Mouse (Mus musculus): Measurements from ENCODE around the gene Herc3.
"Not testable (repeated sequence)": the region's sequence is repeated elsewhere in the genome, so short reads cannot be mapped to it uniquely, and the experiment has no call there.

Gene Herc3

DNA sequence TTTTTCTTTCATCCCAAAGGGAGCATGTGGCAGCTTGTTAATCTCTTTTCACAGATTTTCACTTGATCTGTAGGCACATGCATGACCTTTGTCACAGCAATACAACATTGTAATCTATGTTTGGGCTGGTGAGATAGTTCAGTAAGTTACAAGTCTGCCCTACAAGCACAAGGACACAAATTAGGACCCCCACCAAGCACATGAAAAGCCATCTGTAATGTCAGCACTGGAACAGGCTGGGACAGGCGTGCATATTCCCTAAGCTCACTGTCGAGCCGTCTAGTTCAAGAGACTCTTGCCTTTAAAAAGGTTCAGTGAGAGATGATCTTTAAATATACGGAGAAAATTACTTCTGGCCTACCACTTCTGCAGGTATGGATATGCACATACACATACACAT is 28.3 kb downstream of the Herc3 start:
- no peak for DNase-seq (ENCODE audit: low spot score in 2 of 2)

DNA sequence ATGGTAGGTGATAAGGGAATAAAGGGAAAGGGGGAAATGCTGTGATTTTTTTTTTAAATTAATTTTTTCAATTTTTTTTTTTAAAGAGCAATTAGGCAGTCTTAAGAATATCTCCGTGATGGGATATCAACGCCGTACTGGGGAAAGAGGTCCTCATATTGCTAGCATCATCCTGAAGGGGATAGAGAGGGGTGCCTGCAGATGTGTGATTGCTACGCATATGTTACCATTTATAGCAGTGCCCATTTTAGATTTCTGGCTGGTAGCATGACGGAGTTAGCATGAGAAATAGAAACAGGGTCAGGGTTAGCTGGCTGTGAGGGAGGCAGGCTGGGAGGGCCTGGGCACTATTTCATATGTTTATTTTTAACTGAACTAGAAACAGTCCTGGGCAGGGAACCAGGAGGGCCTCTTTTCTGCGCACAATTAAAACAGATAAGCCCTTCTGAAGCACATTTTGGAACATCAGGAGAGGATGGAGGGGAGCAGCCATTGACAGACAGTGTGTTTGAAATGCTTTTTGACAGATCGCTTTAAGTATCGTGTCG is 31.3 kb downstream of the Herc3 start:
- DNase-seq (ENCODE audit: low spot score in 2 of 2): no peak

DNA sequence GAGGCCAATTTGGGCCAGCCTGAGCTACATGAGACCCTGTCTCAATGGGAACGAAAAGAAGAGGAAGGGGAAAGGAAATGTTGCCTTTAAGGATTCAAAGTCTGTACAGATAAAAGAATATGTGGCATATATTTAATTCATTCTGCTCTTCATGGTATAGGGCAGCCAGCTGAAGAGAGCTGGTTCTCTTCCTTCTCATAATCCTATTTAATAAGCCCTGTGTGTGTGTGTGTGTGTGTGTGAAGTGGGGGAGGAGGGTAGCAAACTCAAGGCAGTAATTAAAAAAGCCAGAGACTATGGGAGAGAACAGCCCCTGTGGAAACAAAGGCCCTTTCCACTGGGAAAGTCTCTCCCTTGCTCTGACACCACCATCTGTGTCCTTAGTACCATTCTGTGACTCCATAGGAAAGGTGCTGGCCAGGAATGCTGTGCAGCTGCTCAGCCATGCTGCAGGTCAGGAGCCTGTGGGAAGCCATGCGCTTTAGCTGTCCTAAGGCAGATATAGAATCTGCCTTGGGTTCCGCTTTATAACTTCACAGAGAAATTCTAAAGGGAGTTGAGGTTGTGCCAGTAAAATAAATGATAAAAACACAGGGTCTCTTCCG is 32.5 kb downstream of the Herc3 start:
- DNase-seq (ENCODE audit: low spot score in 2 of 2): no peak

DNA sequence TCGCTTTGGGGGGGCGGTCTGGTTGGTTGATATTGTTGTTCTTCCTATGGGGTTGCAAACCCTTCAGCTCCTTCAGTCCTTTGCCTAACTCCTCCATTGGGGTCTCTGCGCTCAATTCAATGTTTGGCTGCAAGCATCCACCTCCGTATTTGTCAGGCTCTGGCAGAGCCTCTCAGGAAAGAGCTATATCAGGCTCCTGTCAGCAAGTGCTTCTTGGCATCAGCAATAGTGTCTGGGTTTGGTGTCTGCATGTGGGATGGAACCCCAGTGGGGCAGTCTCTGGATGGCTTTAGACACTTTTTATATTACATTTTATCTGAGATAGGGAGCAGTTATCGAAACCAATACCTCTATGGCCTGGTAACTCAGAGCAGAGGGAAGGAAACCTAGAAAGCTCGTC is 36.6 kb downstream of the Herc3 start:
- DNase-seq (ENCODE audit: low spot score in 2 of 2): not testable (repeated sequence)

DNA sequence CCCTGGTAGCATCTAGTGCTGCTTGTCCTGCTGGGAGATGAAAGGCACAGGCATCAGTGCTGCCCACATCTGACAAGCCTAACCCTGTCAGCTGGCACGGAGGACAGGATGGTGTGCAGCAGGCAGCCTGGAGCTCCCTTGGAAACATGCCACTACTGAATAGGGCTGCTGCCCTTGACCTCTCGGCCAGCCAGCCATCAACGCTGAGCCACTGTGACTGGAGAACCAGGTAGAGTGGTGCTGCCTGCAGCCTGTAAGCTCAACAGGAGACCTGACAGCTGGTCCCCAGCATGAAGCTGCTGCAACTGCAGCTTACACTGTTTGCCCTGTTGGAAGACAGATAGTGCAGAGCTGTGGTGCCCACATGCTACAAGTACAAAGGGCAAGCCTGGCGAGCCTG is 48.3 kb downstream of the Herc3 start:
- DNase-seq (ENCODE audit: low spot score in 2 of 2): no peak

DNA sequence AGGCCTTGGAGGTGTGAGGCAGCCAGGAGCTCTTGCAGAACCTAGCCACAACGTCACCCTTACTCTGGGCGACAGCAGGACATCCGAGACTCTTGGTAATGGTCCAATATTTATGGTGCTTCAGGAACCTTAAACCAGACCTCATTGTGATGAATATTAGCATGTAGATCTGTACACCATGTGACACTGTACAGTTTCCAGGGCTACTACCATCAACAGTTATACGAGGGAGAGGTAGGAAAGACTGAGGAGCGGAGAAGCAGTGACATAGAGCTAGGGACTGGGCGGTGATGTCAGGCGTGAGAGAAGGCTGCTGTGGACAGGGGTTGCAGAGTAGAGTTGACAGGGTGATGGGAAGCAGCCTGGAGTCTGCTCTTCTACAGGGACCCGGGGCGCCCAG is 48.7 kb downstream of the Herc3 start:
- DNase-seq (ENCODE audit: low spot score in 2 of 2): no peak

DNA sequence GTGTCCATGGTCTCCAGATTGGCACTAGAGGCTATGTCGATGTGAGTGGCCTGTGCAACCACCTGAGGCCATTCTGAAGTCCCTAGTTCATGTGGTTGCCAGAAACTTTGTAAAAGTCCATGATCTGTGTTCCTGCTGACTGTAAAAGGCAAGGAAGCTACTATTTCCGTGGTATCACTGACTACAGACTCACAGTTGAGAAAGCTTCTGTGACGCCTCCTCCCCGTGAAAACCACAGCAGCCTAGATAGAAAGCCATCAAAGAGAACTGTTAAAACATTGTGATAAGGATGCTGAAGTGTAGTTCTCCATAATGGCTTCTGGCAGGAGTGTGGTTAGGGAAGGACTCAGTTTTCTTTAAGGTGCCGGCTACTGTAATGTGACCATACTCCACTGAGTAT is 49.6 kb downstream of the Herc3 start:
- DNase-seq (ENCODE audit: low spot score in 2 of 2): no peak

DNA sequence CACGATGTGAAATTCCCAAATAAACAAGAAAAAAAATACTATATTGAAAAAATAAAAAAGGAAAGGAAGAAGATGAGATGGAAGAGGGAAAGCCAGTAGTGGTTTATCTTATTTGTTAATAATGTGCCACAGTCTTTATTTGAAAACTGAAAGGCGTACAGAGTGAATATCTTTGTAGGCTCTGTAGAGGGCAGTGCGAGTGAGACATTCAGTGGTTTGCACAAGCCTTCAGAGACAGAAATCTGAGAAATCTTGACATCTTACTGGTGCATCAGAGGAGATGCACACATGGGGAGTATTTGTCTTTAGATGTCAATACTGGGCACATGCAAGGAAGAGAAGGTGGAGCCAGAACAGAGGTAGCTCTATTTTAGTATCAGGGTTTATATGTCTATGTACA is 50.1 kb downstream of the Herc3 start:
- DNase-seq (ENCODE audit: low spot score in 2 of 2): no peak

DNA sequence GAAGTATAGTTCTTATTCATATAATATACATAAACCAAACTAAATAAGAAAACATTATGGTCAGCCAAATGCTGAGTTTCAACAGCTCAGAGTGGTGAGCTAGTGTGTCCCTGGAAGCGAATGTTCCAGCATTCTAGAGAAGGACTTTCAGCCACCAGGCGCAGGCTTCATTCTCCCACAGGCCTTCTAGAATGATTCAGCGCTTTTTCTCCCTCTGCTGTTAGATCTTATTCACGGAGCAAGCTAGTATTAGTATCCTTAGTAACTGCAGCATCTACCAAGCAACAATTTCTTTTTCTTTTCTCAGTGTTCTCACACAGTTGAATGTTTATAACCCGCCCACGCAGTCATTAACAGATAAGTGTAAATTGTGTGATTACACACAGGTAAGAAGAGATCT is 51.0 kb downstream of the Herc3 start:
- DNase-seq (ENCODE audit: low spot score in 2 of 2): no peak

DNA sequence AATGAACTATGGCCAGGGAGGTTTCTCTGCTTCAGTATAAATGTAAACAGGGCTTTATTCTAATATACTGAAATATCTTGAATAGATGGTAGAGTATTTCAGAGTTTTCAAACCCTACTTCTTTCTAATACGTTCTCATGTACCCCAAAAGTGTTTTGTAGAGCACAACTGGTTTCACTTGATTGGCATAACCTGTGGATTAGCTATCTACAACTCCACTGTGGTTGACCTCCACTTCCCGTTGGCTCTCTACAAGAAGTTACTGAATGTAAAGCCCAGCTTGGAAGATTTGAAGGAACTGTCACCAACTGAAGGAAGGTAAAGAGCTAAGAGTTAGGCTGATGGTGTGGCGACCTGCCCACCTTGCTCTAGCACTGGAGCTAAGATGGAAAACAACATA is 58.7 kb downstream of the Herc3 start:
- no peak for DNase-seq (ENCODE audit: low spot score in 2 of 2)

DNA sequence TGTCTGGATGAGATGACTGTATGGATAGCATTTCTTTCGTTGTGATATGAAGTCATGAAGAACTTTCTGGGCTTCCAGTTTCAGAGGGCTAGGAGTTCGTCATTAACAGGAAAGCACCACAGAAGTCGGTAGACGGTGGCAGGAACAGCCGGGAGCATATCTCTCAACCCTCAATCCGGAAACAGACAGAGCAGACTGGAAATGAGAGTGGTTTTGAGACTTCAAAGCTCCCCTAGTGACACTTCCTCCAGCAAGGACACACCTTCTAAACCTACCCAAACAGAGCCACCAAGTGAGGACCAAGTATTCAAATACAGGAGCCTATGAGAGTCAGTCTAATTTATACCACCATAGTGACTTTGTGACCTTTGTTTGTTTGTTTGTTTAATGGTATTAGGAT is 62.0 kb downstream of the Herc3 start:
- no peak for DNase-seq (ENCODE audit: low spot score in 2 of 2)

DNA sequence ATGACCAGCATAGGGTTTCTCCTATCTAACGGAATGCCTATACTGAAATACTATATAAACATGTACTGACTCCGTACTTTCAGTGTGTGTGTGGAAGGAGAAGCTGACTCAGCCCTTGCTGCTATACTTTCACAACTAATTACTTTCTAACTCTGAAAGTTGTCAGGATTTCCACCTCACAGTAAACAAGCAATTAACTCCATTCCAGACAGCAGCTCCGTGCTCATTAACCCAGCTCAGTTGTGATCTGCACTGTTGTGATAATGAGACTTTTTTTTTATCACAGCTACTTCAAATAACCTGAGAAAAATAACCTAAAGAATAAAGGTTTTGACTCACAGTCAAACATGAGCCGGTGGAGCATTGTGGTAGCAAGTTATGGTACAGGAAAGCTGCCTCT is 63.7 kb downstream of the Herc3 start:
- DNase-seq (ENCODE audit: low spot score in 2 of 2): no peak

DNA sequence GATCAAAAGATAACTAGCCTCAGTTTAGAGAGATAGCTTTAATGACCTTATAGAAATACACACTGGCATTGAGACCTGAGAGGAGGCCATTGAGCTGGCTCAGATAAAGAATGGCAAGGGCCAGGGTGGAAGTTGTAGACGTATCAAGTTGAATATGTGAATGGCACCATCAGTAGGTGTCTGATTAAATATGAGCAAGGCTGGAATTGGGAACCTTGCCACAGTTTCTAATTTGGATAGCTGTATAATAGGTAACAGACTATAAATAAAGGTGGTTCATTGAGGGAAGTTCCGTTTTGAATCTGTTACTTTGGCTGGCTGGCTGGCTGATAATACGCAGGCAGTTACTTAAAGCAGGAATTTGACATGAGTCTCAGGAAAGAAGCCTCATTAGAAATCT is 65.4 kb downstream of the Herc3 start:
- DNase-seq (ENCODE audit: low spot score in 2 of 2): no peak

DNA sequence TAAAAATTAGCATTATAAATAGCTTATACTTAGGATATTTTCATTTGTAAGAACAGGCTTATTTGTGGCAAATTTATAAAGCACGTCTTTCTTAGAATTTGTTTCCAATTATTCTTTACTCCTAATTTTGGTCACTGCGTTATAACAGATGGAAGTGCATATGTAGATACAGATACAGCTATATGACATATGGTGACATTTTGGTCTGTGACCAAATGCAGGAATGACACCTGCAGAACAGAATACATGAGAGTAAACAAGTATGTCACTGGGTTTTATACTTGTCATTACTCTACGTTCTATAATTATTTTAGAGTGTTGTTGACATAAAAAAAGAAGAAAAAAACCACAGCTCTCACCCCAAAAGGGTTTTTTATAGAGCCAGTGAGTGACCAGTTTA is 67.8 kb downstream of the Herc3 start:
- no peak for DNase-seq (ENCODE audit: low spot score in 2 of 2)

DNA sequence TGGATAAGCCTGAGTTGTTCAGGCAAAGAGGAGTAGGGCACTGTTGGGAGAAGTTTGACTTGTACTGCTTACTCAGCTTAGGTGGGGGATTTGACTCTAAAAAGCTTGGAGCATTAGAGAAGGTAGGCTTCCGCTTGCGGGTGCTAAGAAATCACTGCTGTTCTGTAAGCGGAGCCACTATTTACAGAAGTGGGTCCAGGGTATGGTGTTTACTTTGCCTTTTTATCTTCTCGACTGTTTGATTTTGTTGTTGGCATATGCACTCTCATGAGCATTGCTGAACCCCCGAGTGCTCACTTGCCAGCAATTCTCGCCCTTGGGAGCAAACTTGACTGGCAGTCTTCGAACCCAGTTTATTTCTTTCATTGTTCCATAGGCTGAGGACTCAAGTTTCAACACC is 69.3 kb downstream of the Herc3 start:
- no peak for DNase-seq (ENCODE audit: low spot score in 2 of 2)

DNA sequence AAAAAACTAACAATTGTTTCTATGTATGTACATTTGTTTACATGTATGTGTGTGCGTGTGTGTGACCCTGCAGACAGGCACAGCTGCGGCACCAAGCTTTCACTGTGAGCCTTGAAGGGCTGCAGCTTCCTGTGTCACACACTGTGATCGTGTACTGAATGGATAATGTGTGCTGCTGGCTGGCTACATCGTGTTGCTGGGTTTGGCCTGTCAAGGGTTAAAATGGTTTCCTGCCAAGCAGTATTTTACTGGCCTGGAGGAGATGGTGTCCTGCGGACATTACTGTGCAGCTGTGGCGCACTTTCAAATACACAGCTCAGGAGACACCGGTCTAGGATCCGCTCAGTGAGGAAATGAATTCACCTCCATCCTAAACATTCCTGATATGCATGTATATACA is 71.9 kb downstream of the Herc3 start:
- DNase-seq (ENCODE audit: low spot score in 2 of 2): peak; percentile 31 to 53

DNA sequence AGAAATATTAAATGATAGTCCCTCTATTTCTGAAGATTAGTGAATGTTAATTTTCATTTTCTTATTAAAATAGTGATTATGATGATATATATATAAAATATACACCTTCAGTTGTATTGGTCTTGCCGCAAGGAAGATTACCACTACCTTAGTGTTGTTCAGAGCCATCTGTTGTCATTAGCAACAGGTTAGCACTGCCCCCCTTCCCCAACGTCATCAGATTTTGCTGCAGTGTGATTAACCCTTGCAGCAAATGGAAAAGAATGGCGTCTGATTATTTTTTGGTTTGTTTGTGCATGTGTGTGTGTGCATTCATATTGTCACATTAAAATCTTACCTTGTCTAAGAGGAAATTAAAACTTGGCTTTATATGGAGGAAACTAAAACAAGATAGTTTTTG is 73.3 kb downstream of the Herc3 start:
- no peak for DNase-seq (ENCODE audit: low spot score in 2 of 2)

DNA sequence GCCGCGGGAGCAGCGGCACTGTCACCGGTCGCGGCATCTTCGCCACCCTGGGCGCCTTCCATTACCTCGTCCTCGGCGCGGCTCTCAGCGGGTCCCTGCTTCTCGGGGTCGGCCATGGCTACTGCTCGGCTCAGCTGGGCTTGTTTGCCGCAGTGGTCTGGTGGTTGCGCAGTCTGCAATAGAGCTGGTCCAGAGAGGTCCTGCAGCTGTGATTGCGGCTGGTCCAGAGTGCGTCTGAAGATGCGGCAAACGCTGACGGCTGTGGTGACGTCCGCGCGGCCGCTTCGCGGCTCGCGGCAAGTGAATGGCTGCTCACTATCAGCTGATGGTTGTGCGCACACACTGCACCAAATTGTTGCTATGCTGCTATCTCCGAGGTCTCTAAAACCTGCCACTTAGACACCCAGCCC is 75.6 kb downstream of the Herc3 start, which contains the start of gene Nap1l5:
Nap1l5 (minus strand) TSS at position 225 of the 410 bp plus-strand sequence.
- DNase-seq (ENCODE audit: low spot score in 2 of 2): peak; percentile 61 to 77

DNA sequence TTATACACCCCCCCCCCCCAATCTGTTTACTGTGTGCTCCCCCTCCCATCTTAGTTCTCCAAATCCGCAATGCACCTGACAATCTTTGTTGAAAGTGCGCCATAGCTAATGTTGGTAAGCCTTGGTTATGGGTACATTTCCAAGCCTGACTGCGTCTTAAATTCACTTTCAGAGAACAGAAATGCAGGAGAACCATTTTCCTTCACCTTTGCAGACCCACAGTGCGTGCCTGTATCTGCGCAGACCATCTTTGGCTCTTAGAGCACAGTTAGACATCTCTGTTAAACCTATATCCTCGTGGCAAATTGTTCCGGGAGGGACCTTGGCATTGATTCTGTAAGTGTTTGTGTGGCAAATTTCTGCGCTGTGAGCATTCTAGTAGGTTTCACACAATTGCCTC is 76.1 kb downstream of the Herc3 start:
- DNase-seq (ENCODE audit: low spot score in 2 of 2): no peak

DNA sequence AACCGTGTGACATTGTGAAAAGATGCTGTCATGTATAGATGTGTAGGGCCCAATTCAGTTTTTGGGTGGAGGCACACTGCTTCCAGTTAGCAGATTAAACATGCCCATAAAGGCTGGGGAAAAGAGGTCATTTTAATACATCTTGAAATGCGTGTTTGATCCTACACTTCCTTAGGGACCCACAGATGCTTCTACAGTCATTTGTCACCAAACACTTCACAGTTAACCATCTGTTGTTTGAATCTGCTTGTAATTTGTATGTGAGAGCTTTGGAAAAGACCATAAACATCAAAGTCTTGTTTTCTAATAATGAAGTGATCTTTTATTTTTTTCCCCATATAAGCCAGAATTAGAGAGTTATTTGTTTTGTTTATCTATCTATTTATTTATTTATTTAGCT is 76.5 kb downstream of the Herc3 start:
- DNase-seq (ENCODE audit: low spot score in 2 of 2): no peak

DNA sequence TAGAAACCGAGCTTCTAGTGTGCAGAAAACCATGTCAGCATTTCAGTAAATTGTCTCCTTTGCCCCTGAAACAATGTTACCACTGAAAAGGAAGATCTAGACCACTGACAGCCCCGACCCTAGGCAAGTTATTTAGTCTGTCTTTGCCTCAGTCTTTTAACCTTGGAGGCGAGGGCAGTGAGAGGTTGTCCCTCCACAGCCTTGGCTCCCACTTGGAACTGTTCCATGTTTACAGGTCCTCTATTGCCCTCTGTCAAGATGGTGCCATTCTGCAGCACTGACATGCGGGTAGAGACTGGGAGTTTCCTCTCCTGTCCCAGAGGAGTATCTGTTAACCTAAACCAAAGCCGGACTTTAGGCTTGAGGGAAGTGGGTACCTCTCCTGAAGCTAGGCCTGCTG is 81.6 kb downstream of the Herc3 start:
- DNase-seq (ENCODE audit: low spot score in 2 of 2): no peak

DNA sequence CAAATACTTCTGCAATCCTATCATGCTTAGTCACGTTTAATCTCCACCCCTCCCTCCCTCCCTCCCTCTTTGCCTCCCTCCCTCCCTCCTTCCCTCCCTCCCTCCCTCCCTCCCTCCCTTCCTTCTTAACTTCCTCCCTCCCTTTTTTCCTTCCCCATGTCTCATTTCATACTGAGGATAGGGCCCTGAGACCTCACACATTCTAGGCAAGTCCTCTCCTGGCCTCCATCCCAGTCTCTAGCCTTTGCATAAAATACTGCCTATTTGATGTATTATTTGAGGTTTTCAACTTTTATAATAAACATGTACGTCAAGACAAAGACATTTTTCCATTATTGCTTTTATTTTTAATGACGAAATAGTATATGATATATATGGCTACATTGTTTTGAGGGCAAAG is 82.3 kb downstream of the Herc3 start:
- no peak for DNase-seq (ENCODE audit: low spot score in 2 of 2)

DNA sequence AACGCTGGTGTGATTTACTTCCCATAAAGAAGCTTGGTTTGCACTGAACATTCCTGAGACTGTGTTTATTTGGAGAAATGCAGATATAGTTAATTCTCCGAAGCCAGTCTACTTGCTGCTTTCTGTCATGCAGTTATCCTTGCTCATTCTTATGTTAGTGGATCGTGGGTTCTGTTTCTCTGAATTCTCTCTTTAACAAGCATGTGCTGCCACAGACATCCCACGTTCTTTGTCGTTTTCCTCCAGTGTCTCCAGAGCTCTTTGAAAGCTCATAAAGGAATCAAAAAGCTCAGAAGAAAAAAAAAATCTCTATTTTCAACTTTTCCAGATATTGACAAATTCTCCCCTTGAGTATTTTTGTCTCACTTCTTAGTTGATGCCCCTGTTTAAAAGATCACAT is 82.7 kb downstream of the Herc3 start:
- DNase-seq (ENCODE audit: low spot score in 2 of 2): no peak

DNA sequence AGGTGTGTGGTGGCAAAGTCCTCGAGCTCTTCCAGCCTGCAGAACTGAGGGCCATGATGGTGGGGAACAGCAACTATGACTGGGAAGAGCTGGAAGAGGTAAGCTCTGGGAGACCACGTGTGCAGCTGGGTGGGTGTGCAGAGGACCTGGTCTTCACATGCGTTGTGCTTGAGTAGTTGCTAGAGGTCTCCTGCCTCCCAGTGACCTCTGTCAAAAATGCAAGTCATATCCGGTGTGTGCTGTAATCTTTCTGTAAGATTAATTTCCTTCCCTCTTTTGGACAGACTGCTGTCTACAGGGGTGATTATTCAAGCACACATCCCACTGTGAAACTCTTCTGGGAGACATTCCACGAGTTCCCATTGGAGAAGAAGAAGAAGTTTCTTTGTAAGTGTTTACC is 85.2 kb downstream of the Herc3 start:
- DNase-seq (ENCODE audit: low spot score in 2 of 2): no peak

All from frontal cortex, postnatal 14 days (tissue).